Mouse (Mus musculus): ENCODE measurements around the gene Adam17.

The Adam17 gene

GRCm38 (mm10) chr12:21305741-21306140, 67.7 kb downstream of the Adam17 start:
- DNase-seq = no peak

- no peak for DNase-seq
Observed at GRCm38 (mm10) chr12:21302361-21302783, 71.1 kb downstream of the Adam17 start.

- no peak for DNase-seq
Observed at GRCm38 (mm10) chr12:21301932-21302331, 71.5 kb downstream of the Adam17 start.

- DNase-seq = no peak
Observed at GRCm38 (mm10) chr12:21301324-21301723, 72.1 kb downstream of the Adam17 start.

- DNase-seq = no peak
Observed at GRCm38 (mm10) chr12:21298856-21299255, 74.6 kb downstream of the Adam17 start.

GRCm38 (mm10) chr12:21289651-21290050, 83.8 kb downstream of the Adam17 start:
- no peak for DNase-seq

GRCm38 (mm10) chr12:21288716-21289395, 84.6 kb downstream of the Adam17 start:
- no peak for DNase-seq

- peak; percentile 28 for DNase-seq
Observed at GRCm38 (mm10) chr12:21286712-21287650, 86.5 kb downstream of the Adam17 start.

GRCm38 (mm10) chr12:21286243-21286622, 87.2 kb downstream of the Adam17 start, which contains the start of gene Itgb1bp1:
Gene Itgb1bp1 (minus strand): TSS chr12:21286284.
- peak; percentile 99 for DNase-seq

GRCm38 (mm10) chr12:21285508-21286242, 87.8 kb downstream of the Adam17 start:
- no peak for DNase-seq

GRCm38 (mm10) chr12:21284761-21285441, 88.5 kb downstream of the Adam17 start, which contains the start of gene Cpsf3:
Gene Cpsf3 (plus strand): TSS chr12:21285391.
- DNase-seq = peak; percentile 35

GRCm38 (mm10) chr12:21277352-21277864, 96.0 kb downstream of the Adam17 start:
- DNase-seq = no peak

- no peak for DNase-seq
Observed at GRCm38 (mm10) chr12:21274446-21274845, 99.0 kb downstream of the Adam17 start.

All from thymus, postnatal 4 days (tissue).